Mouse (Mus musculus) heart, adult 18-20 months (tissue): Measurements from ENCODE around the gene Pcnt. TPM values are rescaled to one million over a fixed set of nuclear protein-coding genes. Genes with fewer than 3 reads are reported as not detected.

Experiments used
- DNase-seq, 2 experiments: peaks; one replicate each; pipeline ENCODE4 v3.0.0; 2021 to 2022; ENCODE audit warnings: mixed read lengths in 1 of 2
- total RNA-seq, 2 experiments: library from RNA; stranded (reverse); gene quantifications; 2 replicates each; pipeline ENCODE4 v1.2.3; 2021

The Pcnt gene
- total RNA-seq, 2 experiments from 2014 or later, result 37.5 to 55.8 TPM

DNA sequence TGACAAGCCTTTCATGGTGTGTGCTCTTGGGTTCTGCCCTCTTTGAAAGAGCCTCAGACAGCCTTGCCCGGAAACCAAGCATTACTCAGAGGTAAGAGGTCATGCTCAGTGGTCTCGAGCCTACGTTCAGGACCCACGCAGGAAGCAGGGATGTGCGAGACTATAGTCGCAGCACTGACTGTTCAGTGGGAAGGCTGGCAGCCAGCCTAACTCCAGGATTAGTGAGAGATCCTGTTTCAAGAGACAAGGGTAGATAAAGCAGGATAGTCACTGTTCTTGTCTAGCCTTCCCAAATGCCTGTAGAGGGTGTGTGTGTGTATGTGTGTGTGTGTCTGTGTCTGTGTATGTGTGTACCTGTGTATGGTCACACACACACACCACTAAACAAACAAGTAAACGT, 126.4 kb downstream of the Pcnt start:
- DNase-seq, result no peak

DNA sequence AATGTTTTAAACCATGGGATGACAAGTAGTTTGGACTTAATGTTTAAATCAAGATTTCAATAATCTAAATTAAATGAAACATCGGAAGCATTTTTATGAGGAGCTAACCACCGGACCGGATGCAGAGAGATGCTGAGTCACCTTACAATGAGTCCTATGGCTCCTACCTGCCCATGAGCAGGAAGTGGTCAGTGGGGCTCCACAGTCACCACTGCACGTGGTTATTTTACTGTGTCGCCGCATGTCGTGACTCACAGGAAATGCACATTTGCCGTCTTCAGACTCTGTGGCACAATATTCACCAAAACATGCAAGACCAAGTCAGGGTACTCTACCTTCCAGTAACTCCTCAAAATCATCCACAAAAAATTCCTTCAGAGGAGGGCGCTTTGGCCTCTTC, 135.8 kb downstream of the Pcnt start:
- no peak for DNase-seq

Other genes starting within 250 kb of the Pcnt start
- gene Prmt2, start 204.9 kb downstream of the Pcnt start, total RNA-seq, result 10 to 100 TPM; 10.8 to 12.6 TPM
- gene S100b, start 188.9 kb downstream of the Pcnt start, total RNA-seq, result 1 to 10 TPM; 2.0 to 2.8 TPM
- 1 to 10 TPM; 7.6 to 7.8 TPM for gene Dip2a, start 97.5 kb downstream of the Pcnt start, total RNA-seq
- gene AC141477.1, start 2.3 kb downstream of the Pcnt start, total RNA-seq, result not detected
- gene 2610028H24Rik, start 6.3 kb upstream of the Pcnt start, total RNA-seq, result under 1 TPM in 1 of 2 experiments, not detected in 1; 0.62 TPM
- 10 to 100 TPM; 23.1 to 27.5 TPM for gene Mcm3ap, start 26.1 kb upstream of the Pcnt start, total RNA-seq
- gene Ybey, start 26.3 kb upstream of the Pcnt start, total RNA-seq, result 1 to 10 TPM; 3.2 to 3.5 TPM
- gene Lss, start 88.8 kb upstream of the Pcnt start, total RNA-seq, result 1 to 10 TPM; 7.1 to 8.0 TPM
- gene Spatc1l, start 119.5 kb upstream of the Pcnt start, total RNA-seq, result not detected
- not detected for gene Ftcd, start 132.9 kb upstream of the Pcnt start, total RNA-seq
- 10 to 100 TPM; 45.4 to 46.4 TPM for gene Col6a2, start 180.8 kb upstream of the Pcnt start, total RNA-seq